Mouse (Mus musculus): ENCODE data around the gene Adam6a.
"Not testable (repeated sequence)": the region's sequence is repeated elsewhere in the genome, so short reads cannot be mapped to it uniquely, and the experiment has no call there.

Adam6a gene

GRCm38 (mm10) chr12:113543608-113544007, at the start of gene Adam6a:
Gene Adam6a, plus strand, starts transcription at chr12:113543908.
- DNase-seq (ENCODE audit: low spot score in 2 of 2), result not testable (repeated sequence)

- no peak for DNase-seq (ENCODE audit: low spot score in 2 of 2)
Measured at GRCm38 (mm10) chr12:113525901-113526300, 17.8 kb upstream of the Adam6a start.

GRCm38 (mm10) chr12:113578241-113578640, 34.5 kb downstream of the Adam6a start:
- DNase-seq (ENCODE audit: low spot score in 2 of 2), result no peak

- no peak for DNase-seq (ENCODE audit: low spot score in 2 of 2)
Measured at GRCm38 (mm10) chr12:113588001-113588400, 44.3 kb downstream of the Adam6a start.

Measured in frontal cortex, postnatal 25 days (tissue).